Mouse (Mus musculus) right cerebral cortex, postnatal 25 days (tissue): ENCODE results near the gene 1700001C02Rik.

Experiments
- DNase-seq: peaks from one replicate; pipeline ENCODE4 v3.0.0; 2022

The 1700001C02Rik gene

GRCm38 (mm10) chr5:30465861-30466260 lies at the start of gene 1700001C02Rik:
TSS of gene 1700001C02Rik (plus strand) at chr5:30466047.
- DNase-seq, result no peak

GRCm38 (mm10) chr5:30416665-30417064 lies 49.2 kb upstream of the 1700001C02Rik start:
- DNase-seq, result no peak

GRCm38 (mm10) chr5:30423121-30423520 lies 42.7 kb upstream of the 1700001C02Rik start:
- no peak for DNase-seq

GRCm38 (mm10) chr5:30423572-30424244 lies 42.1 kb upstream of the 1700001C02Rik start:
- DNase-seq, result peak; percentile 40

- DNase-seq, result no peak
Observed at GRCm38 (mm10) chr5:30427406-30427805, 38.4 kb upstream of the 1700001C02Rik start.

- DNase-seq, result no peak
Observed at GRCm38 (mm10) chr5:30438931-30439330, 26.9 kb upstream of the 1700001C02Rik start.

GRCm38 (mm10) chr5:30440308-30440906 lies 25.4 kb upstream of the 1700001C02Rik start:
- DNase-seq, result no peak

GRCm38 (mm10) chr5:30442196-30442595 lies 23.7 kb upstream of the 1700001C02Rik start:
- DNase-seq, result no peak

- DNase-seq, result no peak
Observed at GRCm38 (mm10) chr5:30444327-30444895, 21.4 kb upstream of the 1700001C02Rik start.

- peak; percentile 26 for DNase-seq
Observed at GRCm38 (mm10) chr5:30456056-30456455, 9.8 kb upstream of the 1700001C02Rik start.

GRCm38 (mm10) chr5:30460155-30460554 lies 5.7 kb upstream of the 1700001C02Rik start:
- DNase-seq, result no peak

GRCm38 (mm10) chr5:30461821-30462220 lies 4.0 kb upstream of the 1700001C02Rik start, which contains the start of gene Otof:
TSS of gene Otof (minus strand) at chr5:30461932.
- peak; percentile 70 for DNase-seq

GRCm38 (mm10) chr5:30466315-30466714 lies 468 bp downstream of the 1700001C02Rik start:
- no peak for DNase-seq

- no peak for DNase-seq
Observed at GRCm38 (mm10) chr5:30470454-30470853, 4.6 kb downstream of the 1700001C02Rik start.

GRCm38 (mm10) chr5:30472148-30472547 lies 6.3 kb downstream of the 1700001C02Rik start:
- DNase-seq, result no peak

- peak; percentile 25 for DNase-seq
Observed at GRCm38 (mm10) chr5:30476534-30476933, 10.7 kb downstream of the 1700001C02Rik start.

GRCm38 (mm10) chr5:30482319-30482718 lies 16.5 kb downstream of the 1700001C02Rik start:
- DNase-seq, result peak; percentile 38

GRCm38 (mm10) chr5:30483533-30483932 lies 17.7 kb downstream of the 1700001C02Rik start:
- no peak for DNase-seq

- no peak for DNase-seq
Observed at GRCm38 (mm10) chr5:30484591-30484990, 18.7 kb downstream of the 1700001C02Rik start.

- DNase-seq, result no peak
Observed at GRCm38 (mm10) chr5:30485136-30485535, 19.3 kb downstream of the 1700001C02Rik start.

GRCm38 (mm10) chr5:30490215-30490614 lies 24.4 kb downstream of the 1700001C02Rik start:
- no peak for DNase-seq

- DNase-seq, result no peak
Observed at GRCm38 (mm10) chr5:30490845-30491244, 25.0 kb downstream of the 1700001C02Rik start.

GRCm38 (mm10) chr5:30493723-30494122 lies 27.9 kb downstream of the 1700001C02Rik start:
- DNase-seq, result no peak

GRCm38 (mm10) chr5:30494606-30495005 lies 28.8 kb downstream of the 1700001C02Rik start:
- no peak for DNase-seq
